Mouse (Mus musculus): ENCODE measurements at regions not wholly inside any gene's neighbourhood (a gene's known extent, or its start where the extent isn't known, plus 50 kb on each side); places are given as distances from the start of the nearest gene placed in this dataset.

- no peak for DNase-seq
These were observed 483.6 kb upstream of the B430305J03Rik start for GRCm38 (mm10) chr3:61849317-61849716.

DNA sequence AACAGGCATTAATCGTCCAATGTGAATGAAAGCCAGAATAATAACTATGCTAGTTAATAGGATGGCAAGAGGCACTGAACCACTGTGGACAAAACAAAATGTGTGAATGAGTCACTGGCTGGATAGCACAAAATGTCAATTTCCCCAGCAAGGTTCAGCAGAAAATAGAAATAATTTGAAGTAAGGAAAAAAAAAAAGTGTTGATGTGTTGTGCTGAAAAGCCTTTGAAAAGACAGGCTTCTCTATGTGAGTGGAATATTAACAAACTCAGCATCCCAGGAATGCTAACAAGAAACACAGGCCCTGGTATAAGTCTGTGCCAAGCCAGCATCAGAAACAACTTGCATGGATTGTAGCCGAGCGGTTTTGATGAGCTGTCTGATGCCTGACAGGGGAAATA lies 481.0 kb upstream of the B430305J03Rik start:
- DNase-seq, result peak; percentile 5 to 9

DNA sequence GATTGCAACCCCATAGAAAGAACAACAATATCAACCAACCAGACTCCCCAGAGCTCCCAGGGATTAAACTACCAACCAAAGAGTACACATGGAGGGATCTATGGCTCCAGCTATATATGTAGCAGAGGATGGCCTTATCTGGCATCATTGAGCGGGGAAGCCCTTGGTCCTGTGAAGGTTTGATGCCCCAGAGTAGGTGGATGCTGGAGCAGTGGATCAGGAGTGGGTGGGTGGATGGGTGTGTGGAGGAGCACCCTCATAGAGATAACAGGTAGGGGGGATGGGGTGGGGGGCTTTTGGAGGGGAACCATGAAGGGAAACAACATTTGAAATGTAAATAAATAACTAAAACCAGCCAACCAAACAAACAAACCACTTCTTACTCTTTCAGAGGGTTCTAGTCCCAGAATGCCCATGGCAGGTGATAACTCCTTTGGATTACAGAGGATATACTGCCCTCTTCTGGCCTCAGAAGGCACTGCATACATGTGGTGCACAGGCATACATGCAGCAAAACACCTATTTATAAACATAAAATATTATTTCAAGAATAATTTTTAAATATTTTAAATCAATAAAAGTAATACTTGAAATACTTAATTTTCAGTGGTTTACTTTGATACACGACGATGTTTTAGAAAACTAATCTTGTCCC lies 473.7 kb upstream of the B430305J03Rik start:
- peak; percentile 72 to 82 for DNase-seq

DNA sequence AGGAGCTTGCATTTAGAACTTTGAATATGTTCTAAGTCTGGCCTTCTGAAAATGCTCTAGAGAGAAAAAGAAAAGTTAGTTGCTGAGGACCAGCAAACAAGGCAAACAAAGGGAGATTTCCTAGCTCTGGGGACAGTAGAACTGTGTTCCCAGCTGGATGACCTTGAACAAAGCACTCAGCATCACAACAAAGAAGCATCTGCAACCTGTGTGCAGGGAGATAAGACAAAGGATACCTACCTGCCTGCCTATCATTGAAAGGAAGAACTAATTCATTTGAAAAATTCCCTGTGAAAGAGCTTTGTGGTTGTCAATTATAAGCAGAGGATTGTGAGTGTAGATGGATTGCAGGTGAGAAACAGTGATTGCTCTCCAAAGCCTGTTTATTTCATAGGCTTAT lies 451.1 kb upstream of the B430305J03Rik start:
- DNase-seq, result no peak

DNA sequence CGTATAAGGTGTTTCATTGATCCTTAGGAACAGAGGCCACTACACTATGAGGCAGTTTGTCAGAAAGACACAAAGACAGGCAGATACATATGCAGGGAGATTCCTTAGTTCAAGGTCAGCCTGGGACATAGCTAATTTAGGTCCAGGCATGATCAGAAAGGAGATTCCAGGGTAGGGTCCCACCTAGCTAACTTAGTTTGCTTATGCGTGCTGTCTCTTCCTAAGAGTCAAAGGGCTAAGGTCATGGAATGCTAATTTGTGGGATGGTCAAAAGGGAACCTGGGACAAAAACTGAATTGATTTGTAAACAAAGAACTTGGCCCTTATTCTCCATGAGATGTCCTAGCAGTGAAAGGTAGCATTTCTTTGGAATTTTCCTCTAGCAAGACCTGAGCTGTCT lies 430.3 kb upstream of the B430305J03Rik start:
- no peak for DNase-seq

GRCm38 (mm10) chr3:61790674-61791073 lies 424.9 kb upstream of the B430305J03Rik start:
- DNase-seq, result no peak

Measured in cerebellum, postnatal 10 days (tissue).